Mouse (Mus musculus) MEL (cell line): Measurements from ENCODE around the gene Tmprss11e. TPM values are rescaled to one million over a fixed set of nuclear protein-coding genes. Genes with fewer than 3 reads are reported as not detected.

Experiments used
- DNase-seq: peaks from one replicate; pipeline ENCODE4 v3.0.0; 2011; ENCODE audit warnings: low read depth, low spot score
- H3K27ac ChIP-seq: 2 replicates; pipeline ENCODE4 v1.5.1; 2012; ENCODE audit warnings: low read depth, mild to moderate bottlenecking, control low read depth, low read length, moderate library complexity; ENCODE audit not compliant: control insufficient read depth
- H3K27me3 ChIP-seq, 2 experiments: fragments of 150-350 bp in 1 of 2; sonication (generic) in 1 of 2; 2 replicates each; pipeline ENCODE4 v1.6.1; 2012; ENCODE audit warnings: low read length in 2 of 2, mild to moderate bottlenecking in 2 of 2, improper control_type of control experiment in 1 of 2, moderate library complexity in 1 of 2; ENCODE audit not compliant: insufficient read depth in 2 of 2, control insufficient read depth in 1 of 2
- H3K36me3 ChIP-seq, 2 experiments: 2 replicates each; pipeline ENCODE4 v1.6.1; 2012 to 2014; ENCODE audit warnings: low read length in 2 of 2, improper control_type of control experiment in 1 of 2, inconsistent platforms in 1 of 2, mild to moderate bottlenecking in 1 of 2; ENCODE audit not compliant: insufficient read depth in 2 of 2, control insufficient read depth in 1 of 2
- H3K4me1 ChIP-seq, 2 experiments: fragments of 150-350 bp in 1 of 2; sonication (generic) in 1 of 2; 2 replicates each; pipeline ENCODE4 v1.6.1; 2012; ENCODE audit warnings: low read length in 2 of 2, improper control_type of control experiment in 1 of 2, mild to moderate bottlenecking in 1 of 2; ENCODE audit not compliant: insufficient read depth in 2 of 2, control insufficient read depth in 1 of 2
- H3K4me3 ChIP-seq, 2 experiments: fragments of 150-350 bp in 1 of 2; sonication (generic) in 1 of 2; 2 replicates each; pipeline ENCODE4 v1.5.1; 2012; ENCODE audit warnings: low read depth in 2 of 2, low read length in 2 of 2, mild to moderate bottlenecking in 2 of 2, moderate library complexity in 2 of 2, control low read depth in 1 of 2, improper control_type of control experiment in 1 of 2; ENCODE audit not compliant: control insufficient read depth in 1 of 2, insufficient read depth in 1 of 2
- H3K79me2 ChIP-seq: 2 replicates; pipeline ENCODE4 v1.6.1; 2012; ENCODE audit warnings: mild to moderate bottlenecking, low read length, moderate library complexity; ENCODE audit not compliant: control insufficient read depth, poor library complexity, insufficient read depth
- H3K9ac ChIP-seq: 2 replicates; pipeline ENCODE4 v1.6.1; 2012; ENCODE audit warnings: low read depth, mild to moderate bottlenecking, control low read depth, low read length, moderate library complexity; ENCODE audit not compliant: control insufficient read depth, poor library complexity, severe bottlenecking
- H3K9me3 ChIP-seq: fragments of 150-350 bp; sonication (generic); replicated peaks from 2 replicates; pipeline ENCODE4 v1.6.1; 2012; ENCODE audit warnings: mild to moderate bottlenecking, low read length, improper control_type of control experiment, moderate library complexity; ENCODE audit not compliant: insufficient read depth
- CHD1 ChIP-seq: IDR thresholded peaks from 2 replicates; pipeline ENCODE4 v1.6.1; 2012; ENCODE audit warnings: low read depth, mild to moderate bottlenecking, inconsistent platforms, low read length, improper control_type of control experiment
- CHD2 ChIP-seq: IDR thresholded peaks from 2 replicates; pipeline ENCODE4 v1.6.1; 2011; ENCODE audit warnings: low read length, improper control_type of control experiment
- GABPA ChIP-seq: IDR thresholded peaks from 2 replicates; pipeline ENCODE4 v1.6.1; 2012; ENCODE audit warnings: low read depth, mild to moderate bottlenecking, inconsistent platforms, low read length, improper control_type of control experiment, moderate library complexity
- JUND ChIP-seq: IDR thresholded peaks from 2 replicates; pipeline ENCODE4 v1.6.1; 2011; ENCODE audit warnings: low read depth, mild to moderate bottlenecking, improper control_type of control experiment, low read length
- POLR2A ChIP-seq, 2 experiments: IDR thresholded peaks; 2 replicates each; pipeline ENCODE4 v1.6.1; 2011 to 2012; ENCODE audit warnings: low read length in 2 of 2, mild to moderate bottlenecking in 2 of 2, control low read depth in 1 of 2, improper control_type of control experiment in 1 of 2, low read depth in 1 of 2, moderate library complexity in 1 of 2; ENCODE audit not compliant: control insufficient read depth in 1 of 2, insufficient read depth in 1 of 2, poor library complexity in 1 of 2
- RAD21 ChIP-seq: IDR thresholded peaks from 2 replicates; pipeline ENCODE4 v1.6.1; 2011; ENCODE audit warnings: mild to moderate bottlenecking, low read depth, low read length, improper control_type of control experiment
- SIN3A ChIP-seq: IDR thresholded peaks from 2 replicates; pipeline ENCODE4 v1.6.1; 2012; ENCODE audit warnings: low read length, improper control_type of control experiment, inconsistent platforms
- USF2 ChIP-seq, 2 experiments: IDR thresholded peaks; 2 replicates each; pipeline ENCODE4 v1.6.1; 2011 to 2012; ENCODE audit warnings: improper control_type of control experiment in 2 of 2, low read length in 2 of 2, borderline replicate concordance in 1 of 2, inconsistent platforms in 1 of 2, low read depth in 1 of 2, mild to moderate bottlenecking in 1 of 2; ENCODE audit not compliant: insufficient read depth in 1 of 2
- ZC3H11A ChIP-seq: IDR thresholded peaks from 2 replicates; pipeline ENCODE4 v1.6.1; 2012; ENCODE audit warnings: low read depth, mild to moderate bottlenecking, inconsistent platforms, low read length, improper control_type of control experiment
- ZKSCAN1 ChIP-seq: IDR thresholded peaks from 2 replicates; pipeline ENCODE4 v1.6.1; 2012; ENCODE audit warnings: low read depth, mild to moderate bottlenecking, inconsistent platforms, low read length, improper control_type of control experiment, moderate library complexity
- ZMIZ1 ChIP-seq: IDR thresholded peaks from 2 replicates; pipeline ENCODE4 v1.6.1; 2012; ENCODE audit warnings: low read depth, mild to moderate bottlenecking, inconsistent platforms, low read length, improper control_type of control experiment, moderate library complexity
- ZNF384 ChIP-seq: IDR thresholded peaks from 2 replicates; pipeline ENCODE4 v1.6.1; 2012; ENCODE audit warnings: low read depth, mild to moderate bottlenecking, inconsistent platforms, low read length, improper control_type of control experiment
- polyA plus RNA-seq, 2 experiments: library from polyadenylated mRNA; stranded (reverse) in 1 of 2; unstranded in 1 of 2; fragments of >175 nt in 1 of 2; fragments of >200 nt in 1 of 2; gene quantifications; 2 replicates each; pipeline versions ENCODE4 v1.2.1 to v1.2.4; 2012; ENCODE audit warnings: low replicate concordance in 2 of 2, low read depth in 1 of 2; ENCODE audit not compliant: insufficient read length in 2 of 2, insufficient read depth in 1 of 2, missing spikeins in 1 of 2
- total RNA-seq: library from RNA; depleted of rRNA; stranded (reverse); fragments of 300-350 nt; gene quantifications from 2 replicates; pipeline ENCODE4 v1.2.3, GENCODE M21; 2012; rRNA removed

Gene Tmprss11e
- total and polyA plus RNA-seq, 3 experiments: not detected

GRCm38 (mm10) chr5:86676262-86676661 is 69.4 kb downstream of the Tmprss11e start, which contains the start of gene Tmprss11b:
Tmprss11b (minus strand) TSS chr5:86676362.
- no peak for DNase-seq
- Histone ChIP-seq H3K4me1 (no peaks in the 10 kb centered on the region), H3K36me3 (no peaks in the 10 kb centered on the region), H3K27me3 (no peaks in the 10 kb centered on the region), H3K4me3 (no peak within 1 kb of the TSS), H3K9ac (no peak within 1 kb of the TSS), H3K79me2 (no peaks in the 10 kb centered on the region), H3K9me3 (no peaks in the 10 kb centered on the region), H3K27ac (no peak within 1 kb of the TSS)
- TF ChIP-seq CHD2 (no peak), USF2 (IDR thresholded peaks at IDR 0.05; ENCODE audit: borderline replicate concordance in 1 of 2, insufficient read depth in 1 of 2, low read depth in 1 of 2, low read length in 2 of 2) (no peak), ZMIZ1 (no peak), RAD21 (no peak), ZC3H11A (no peak), SIN3A (no peak), JUND (no peak), POLR2A (IDR thresholded peaks at IDR 0.05; ENCODE audit: control insufficient read depth in 1 of 2, insufficient read depth in 1 of 2, low read depth in 1 of 2, low read length in 2 of 2, poor library complexity in 1 of 2) (no peak), ZNF384 (no peak), ZKSCAN1 (no peak), CHD1 (no peak), GABPA (no peak)

Other genes with a start within 250 kb of the Tmprss11e start
- not detected in 2 replicates for gene Tmprss11g, start 227.2 kb downstream of the Tmprss11e start, total RNA-seq
- not detected for gene Tmprss11g, start 227.2 kb downstream of the Tmprss11e start, polyA plus RNA-seq
- gene Tmprss11f, start 113.4 kb downstream of the Tmprss11e start, total RNA-seq: not detected in 2 replicates
- not detected for gene Tmprss11f, start 113.4 kb downstream of the Tmprss11e start, polyA plus RNA-seq
- gene Tmprss11b, start 69.5 kb downstream of the Tmprss11e start, total RNA-seq: not detected in 2 replicates
- not detected for gene Tmprss11b, start 69.5 kb downstream of the Tmprss11e start, polyA plus RNA-seq
- gene Ythdc1, start 58.4 kb upstream of the Tmprss11e start, total RNA-seq: 47.6 and 54.6 TPM in 2 replicates
- gene Ythdc1, start 58.4 kb upstream of the Tmprss11e start, polyA plus RNA-seq: 10 to 100 TPM; 60.8 to 67.2 TPM
- gene Ugt2b34, start 161.1 kb upstream of the Tmprss11e start, total RNA-seq: not detected in 2 replicates
- not detected for gene Ugt2b34, start 161.1 kb upstream of the Tmprss11e start, polyA plus RNA-seq
- gene Ugt2b1, start 180.7 kb upstream of the Tmprss11e start, total RNA-seq: not detected in 2 replicates
- gene Ugt2b1, start 180.7 kb upstream of the Tmprss11e start, polyA plus RNA-seq: not detected